Mouse (Mus musculus) thymus, postnatal 36 days (tissue): ENCODE measurements around the gene Hgd.

ENCODE experiments used
- DNase-seq, 2 experiments: peaks; one replicate each; pipeline ENCODE4 v3.0.0; 2022; ENCODE audit warnings: mixed read lengths in 2 of 2

Gene Hgd

DNA sequence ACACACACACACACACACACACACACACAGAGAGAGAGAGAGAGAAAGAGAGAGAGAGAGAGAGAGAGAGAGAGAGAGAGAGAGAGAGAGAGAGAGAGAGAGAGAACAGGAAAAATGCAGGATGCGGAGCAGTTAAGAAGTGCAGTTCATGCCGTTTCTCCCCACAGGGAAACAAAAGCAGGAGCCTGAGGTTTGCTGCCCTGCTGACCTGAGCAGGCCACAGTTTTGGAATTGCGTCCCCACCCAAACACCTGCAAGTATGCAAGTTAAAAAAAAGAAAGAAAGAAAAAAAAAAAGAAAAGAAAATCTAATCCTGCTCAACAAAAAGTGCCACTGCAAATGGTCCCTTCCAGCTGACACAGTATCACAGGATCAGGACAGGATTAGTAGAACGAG, 96.7 kb downstream of the Hgd start:
- no peak for DNase-seq

DNA sequence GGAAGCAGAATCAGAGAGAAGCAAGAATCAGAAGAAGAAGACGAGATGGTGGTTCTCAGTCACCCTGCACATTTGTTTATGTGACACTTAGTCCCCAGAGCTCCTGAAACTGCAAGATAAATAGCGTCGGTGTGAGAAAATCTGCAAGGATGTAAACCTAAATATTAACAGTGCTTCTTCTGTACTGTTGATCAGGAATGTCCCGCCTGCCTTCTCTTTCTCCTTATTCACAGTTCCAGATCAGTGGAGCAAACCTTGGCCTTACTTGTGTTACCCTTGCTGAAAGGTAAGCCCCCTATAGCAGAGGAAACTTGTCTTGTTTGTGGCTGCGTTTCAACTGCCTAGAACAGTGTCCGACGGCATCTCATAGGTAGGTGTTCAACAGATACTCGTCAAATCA, 97.6 kb downstream of the Hgd start:
- no peak for DNase-seq

DNA sequence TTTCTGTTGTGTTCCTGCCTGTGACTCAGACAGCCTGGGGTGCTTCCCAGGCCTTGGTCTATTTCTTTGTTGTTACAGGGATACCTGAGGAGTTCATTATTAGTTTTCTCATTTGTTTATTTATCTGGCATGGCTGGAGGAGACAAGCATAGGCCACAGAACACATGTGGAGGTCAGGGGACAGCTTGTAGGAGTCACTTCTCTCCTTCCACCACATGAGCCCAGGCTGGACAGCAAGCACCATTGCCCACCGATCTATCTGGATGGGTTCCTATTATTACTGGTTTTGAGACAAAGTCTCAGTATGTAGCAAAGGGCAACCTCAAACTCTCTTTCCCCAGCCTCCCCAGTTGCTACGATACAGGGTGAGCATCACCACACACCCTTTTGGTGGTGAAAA, 100.3 kb downstream of the Hgd start:
- DNase-seq = no peak

DNA sequence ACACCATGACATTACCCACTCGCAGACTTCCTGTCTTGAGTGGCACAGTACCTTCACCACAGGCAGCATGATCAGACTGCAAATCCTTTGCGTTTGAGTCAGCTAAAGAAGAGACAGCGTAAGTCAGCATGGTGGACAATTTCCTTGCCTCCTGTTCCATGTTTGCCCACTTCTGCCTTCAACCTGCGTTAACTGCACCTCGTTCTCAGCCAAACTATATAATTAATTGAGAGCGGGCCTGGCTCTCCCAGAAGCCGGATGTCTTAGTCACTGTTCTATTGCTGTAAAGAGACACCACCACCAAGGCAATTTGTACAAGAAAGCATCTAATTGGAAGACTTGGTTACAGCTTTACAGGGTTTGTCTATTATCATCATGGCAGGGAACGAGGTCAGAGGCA, 100.9 kb downstream of the Hgd start:
- DNase-seq = no peak
